Mouse (Mus musculus): ENCODE data around the gene Wdr70. TPM values are rescaled to one million over a fixed set of nuclear protein-coding genes. Genes with fewer than 3 reads are reported as not detected.

Gene Wdr70
- polyA plus RNA-seq, 1 experiment from 2014 or later, result 48.0 TPM

- 89% methylated on average over 1 of the region's 1 CpGs for WGBS
- H3K9me3 ChIP-seq (ENCODE audit: control insufficient read depth, low read length), result no peaks in the 10 kb centered on the region
- no peak overlapping the region for H3K9ac ChIP-seq (ENCODE audit: low read length)
- no peaks in the 10 kb centered on the region for H3K36me3 ChIP-seq (ENCODE audit: control insufficient read depth, insufficient read depth, low read length)
- no peak for ATAC-seq (replicated peaks; ENCODE audit: low FRiP score, low TSS enrichment, low read depth)
- H3K4me2 ChIP-seq (ENCODE audit: low read length), result no peak overlapping the region
- H3K4me1 ChIP-seq (replicated peaks; ENCODE audit: control insufficient read depth, insufficient read depth, low read length), result peaks cover 2% of the 10 kb centered on the region; the same call in 1 of the 2 replicates
- H3K27ac ChIP-seq (ENCODE audit: low read depth), result no peak overlapping the region
- H3K27me3 ChIP-seq (replicated peaks; ENCODE audit: control insufficient read depth, insufficient read depth, low read length), result no peaks in the 10 kb centered on the region
- DNase-seq (ENCODE audit: low spot score), result no peak
- H3K4me3 ChIP-seq (ENCODE audit: low read depth, low read length), result no peak overlapping the region
These were observed 93.0 kb downstream of the Wdr70 start for GRCm38 (mm10) chr15:8006056-8006455.

DNA sequence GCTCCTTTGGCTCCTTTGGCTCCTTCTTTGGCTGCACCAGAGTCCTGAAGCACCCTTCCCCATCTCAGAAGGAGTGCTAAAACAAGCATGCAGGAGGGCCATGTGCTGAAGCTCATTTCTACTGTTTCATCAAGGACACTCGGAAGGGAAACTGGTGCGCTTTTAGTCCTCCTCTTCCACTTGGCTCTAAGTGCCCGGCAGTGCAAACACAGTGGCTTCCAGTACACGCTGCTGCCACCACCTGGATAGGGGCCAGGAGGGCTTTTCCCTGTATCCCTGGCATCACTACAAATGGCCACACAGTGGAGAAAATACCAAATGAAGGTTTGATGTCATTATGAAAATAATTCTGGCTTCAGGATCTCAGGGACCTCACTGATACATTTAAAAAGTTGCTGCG lies 93.5 kb downstream of the Wdr70 start:
- Histone ChIP-seq H3K9ac (ENCODE audit: low read length) (no peak overlapping the region), H3K27me3 (replicated peaks; ENCODE audit: control insufficient read depth, insufficient read depth, low read length) (no peaks in the 10 kb centered on the region), H3K4me1 (replicated peaks; ENCODE audit: control insufficient read depth, insufficient read depth, low read length) (peaks cover 2% of the 10 kb centered on the region; the same call in 1 of the 2 replicates), H3K27ac (ENCODE audit: low read depth) (no peak overlapping the region), H3K9me3 (ENCODE audit: control insufficient read depth, low read length) (no peaks in the 10 kb centered on the region), H3K36me3 (ENCODE audit: control insufficient read depth, insufficient read depth, low read length) (no peaks in the 10 kb centered on the region), H3K4me2 (ENCODE audit: low read length) (no peak overlapping the region), H3K4me3 (ENCODE audit: low read depth, low read length) (no peak overlapping the region)
- DNase-seq (ENCODE audit: low spot score), result no peak
- WGBS, result 66% methylated on average over 5 of the region's 5 CpGs
- no peak for ATAC-seq (replicated peaks; ENCODE audit: low FRiP score, low TSS enrichment, low read depth)

DNA sequence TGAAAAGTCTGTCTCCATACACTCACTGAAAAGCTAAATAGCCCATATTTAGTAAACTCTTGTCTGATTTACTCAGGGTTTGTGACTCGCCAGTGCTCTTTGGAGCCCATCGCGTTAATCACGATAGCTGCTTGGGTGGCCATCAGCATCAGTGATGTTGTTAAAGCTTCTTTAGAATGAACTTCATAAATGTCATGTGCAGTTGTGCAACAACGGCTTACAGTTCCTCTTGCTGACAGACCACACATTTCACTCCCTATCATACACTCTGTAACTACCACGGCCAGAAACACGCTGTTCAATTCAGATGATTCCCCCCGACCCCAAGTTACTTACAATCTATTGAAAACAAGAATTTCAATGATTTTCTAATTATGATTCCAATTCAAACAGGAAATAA lies 95.2 kb downstream of the Wdr70 start:
- DNase-seq (ENCODE audit: low spot score), result no peak
- no peaks in the 10 kb centered on the region for H3K9me3 ChIP-seq (ENCODE audit: control insufficient read depth, low read length)

GRCm38 (mm10) chr15:7998843-7999546 lies 100.0 kb downstream of the Wdr70 start:
- Histone ChIP-seq H3K36me3 (ENCODE audit: control insufficient read depth, insufficient read depth, low read length) (no peaks in the 10 kb centered on the region), H3K4me3 (ENCODE audit: low read depth, low read length) (no peak overlapping the region), H3K27me3 (replicated peaks; ENCODE audit: control insufficient read depth, insufficient read depth, low read length) (no peaks in the 10 kb centered on the region), H3K27ac (ENCODE audit: low read depth) (no peak overlapping the region), H3K4me1 (replicated peaks; ENCODE audit: control insufficient read depth, insufficient read depth, low read length) (no peaks in the 10 kb centered on the region; the same call in 1 of the 2 replicates), H3K9ac (ENCODE audit: low read length) (no peak overlapping the region), H3K9me3 (ENCODE audit: control insufficient read depth, low read length) (no peaks in the 10 kb centered on the region), H3K4me2 (ENCODE audit: low read length) (no peak overlapping the region)
- DNase-seq (ENCODE audit: low spot score) (no peak), ATAC-seq (replicated peaks; ENCODE audit: low FRiP score, low TSS enrichment, low read depth) (no peak)
- 65% methylated on average over 14 of the region's 14 CpGs for WGBS

More for the DNA sequence above, 95.2 kb downstream of the Wdr70 start:
- no peaks in the 10 kb centered on the region for H3K27me3 ChIP-seq (replicated peaks; ENCODE audit: control insufficient read depth, insufficient read depth, low read length)
- 63% methylated on average over 8 of the region's 8 CpGs for WGBS
- H3K9ac ChIP-seq (ENCODE audit: low read length), result no peak overlapping the region
- H3K4me3 ChIP-seq (ENCODE audit: low read depth, low read length), result no peak overlapping the region
- no peak overlapping the region for H3K27ac ChIP-seq (ENCODE audit: low read depth)
- no peaks in the 10 kb centered on the region for H3K36me3 ChIP-seq (ENCODE audit: control insufficient read depth, insufficient read depth, low read length)
- no peak for ATAC-seq (replicated peaks; ENCODE audit: low FRiP score, low TSS enrichment, low read depth)
- H3K4me2 ChIP-seq (ENCODE audit: low read length), result no peak overlapping the region
- peaks cover 2% of the 10 kb centered on the region; the same call in 1 of the 2 replicates for H3K4me1 ChIP-seq (replicated peaks; ENCODE audit: control insufficient read depth, insufficient read depth, low read length)

GRCm38 (mm10) chr15:7998095-7998494 lies 100.9 kb downstream of the Wdr70 start:
- ATAC-seq (replicated peaks; ENCODE audit: low FRiP score, low TSS enrichment, low read depth) (no peak), DNase-seq (ENCODE audit: low spot score) (no peak)
- Histone ChIP-seq H3K4me1 (replicated peaks; ENCODE audit: control insufficient read depth, insufficient read depth, low read length) (no peaks in the 10 kb centered on the region; the same call in none of the 2 replicates), H3K27ac (ENCODE audit: low read depth) (no peak overlapping the region), H3K27me3 (replicated peaks; ENCODE audit: control insufficient read depth, insufficient read depth, low read length) (no peaks in the 10 kb centered on the region), H3K9ac (ENCODE audit: low read length) (no peak overlapping the region), H3K9me3 (ENCODE audit: control insufficient read depth, low read length) (no peaks in the 10 kb centered on the region), H3K36me3 (ENCODE audit: control insufficient read depth, insufficient read depth, low read length) (no peaks in the 10 kb centered on the region), H3K4me3 (ENCODE audit: low read depth, low read length) (no peak overlapping the region), H3K4me2 (ENCODE audit: low read length) (no peak overlapping the region)
- 82% methylated on average over 2 of the region's 2 CpGs for WGBS

GRCm38 (mm10) chr15:7993721-7994120 lies 105.3 kb downstream of the Wdr70 start:
- Histone ChIP-seq H3K36me3 (ENCODE audit: control insufficient read depth, insufficient read depth, low read length) (no peaks in the 10 kb centered on the region), H3K27ac (ENCODE audit: low read depth) (no peak overlapping the region), H3K27me3 (replicated peaks; ENCODE audit: control insufficient read depth, insufficient read depth, low read length) (no peaks in the 10 kb centered on the region), H3K4me2 (ENCODE audit: low read length) (no peak overlapping the region), H3K4me3 (ENCODE audit: low read depth, low read length) (no peak overlapping the region), H3K9me3 (ENCODE audit: control insufficient read depth, low read length) (no peaks in the 10 kb centered on the region), H3K9ac (ENCODE audit: low read length) (no peak overlapping the region), H3K4me1 (replicated peaks; ENCODE audit: control insufficient read depth, insufficient read depth, low read length) (no peaks in the 10 kb centered on the region; the same call in 1 of the 2 replicates)
- 54% methylated on average over 6 of the region's 6 CpGs for WGBS
- DNase-seq (ENCODE audit: low spot score), result peak; percentile 18
- no peak for ATAC-seq (replicated peaks; ENCODE audit: low FRiP score, low TSS enrichment, low read depth)

GRCm38 (mm10) chr15:7990101-7990500 lies 108.9 kb downstream of the Wdr70 start:
- Histone ChIP-seq H3K4me1 (replicated peaks; ENCODE audit: control insufficient read depth, insufficient read depth, low read length) (no peaks in the 10 kb centered on the region; the same call in 1 of the 2 replicates), H3K9me3 (ENCODE audit: control insufficient read depth, low read length) (no peaks in the 10 kb centered on the region), H3K27me3 (replicated peaks; ENCODE audit: control insufficient read depth, insufficient read depth, low read length) (no peaks in the 10 kb centered on the region), H3K4me2 (ENCODE audit: low read length) (no peak overlapping the region), H3K27ac (ENCODE audit: low read depth) (no peak overlapping the region), H3K36me3 (ENCODE audit: control insufficient read depth, insufficient read depth, low read length) (no peaks in the 10 kb centered on the region), H3K9ac (ENCODE audit: low read length) (no peak overlapping the region), H3K4me3 (ENCODE audit: low read depth, low read length) (no peak overlapping the region)
- DNase-seq (ENCODE audit: low spot score), result peak; percentile 6
- ATAC-seq (replicated peaks; ENCODE audit: low FRiP score, low TSS enrichment, low read depth), result no peak

DNA sequence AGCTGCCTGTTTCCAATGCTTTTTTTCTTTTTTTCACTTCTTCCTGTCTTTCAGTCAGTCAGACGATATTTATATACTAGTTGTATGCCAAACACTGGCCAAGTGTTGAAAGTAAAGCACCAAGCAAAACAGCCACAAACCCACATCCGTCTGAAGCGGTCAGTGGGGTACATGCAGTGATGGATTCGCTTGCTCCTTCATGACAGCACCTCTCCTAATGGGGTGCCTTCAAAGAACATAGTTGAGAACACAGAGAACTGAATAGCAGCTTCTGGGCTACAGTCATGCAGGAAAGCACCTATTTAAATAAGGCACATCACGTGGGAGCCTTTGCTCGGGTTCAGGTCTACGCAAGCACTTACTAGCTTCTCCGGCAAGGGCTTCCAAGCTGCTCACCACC lies 111.6 kb downstream of the Wdr70 start:
- ATAC-seq (replicated peaks; ENCODE audit: low FRiP score, low TSS enrichment, low read depth) (no peak), DNase-seq (ENCODE audit: low spot score) (peak; percentile 37)
- Histone ChIP-seq H3K4me3 (ENCODE audit: low read depth, low read length) (no peak overlapping the region), H3K36me3 (ENCODE audit: control insufficient read depth, insufficient read depth, low read length) (no peaks in the 10 kb centered on the region), H3K27ac (ENCODE audit: low read depth) (no peak overlapping the region), H3K9ac (ENCODE audit: low read length) (no peak overlapping the region), H3K4me1 (replicated peaks; ENCODE audit: control insufficient read depth, insufficient read depth, low read length) (0 out of 2 replicates have a peak, but pooled peaks cover 10% of the 10 kb centered on the region), H3K4me2 (ENCODE audit: low read length) (no peak overlapping the region), H3K27me3 (replicated peaks; ENCODE audit: control insufficient read depth, insufficient read depth, low read length) (no peaks in the 10 kb centered on the region), H3K9me3 (ENCODE audit: control insufficient read depth, low read length) (no peaks in the 10 kb centered on the region)
- 92% methylated on average over 8 of the region's 8 CpGs for WGBS

DNA sequence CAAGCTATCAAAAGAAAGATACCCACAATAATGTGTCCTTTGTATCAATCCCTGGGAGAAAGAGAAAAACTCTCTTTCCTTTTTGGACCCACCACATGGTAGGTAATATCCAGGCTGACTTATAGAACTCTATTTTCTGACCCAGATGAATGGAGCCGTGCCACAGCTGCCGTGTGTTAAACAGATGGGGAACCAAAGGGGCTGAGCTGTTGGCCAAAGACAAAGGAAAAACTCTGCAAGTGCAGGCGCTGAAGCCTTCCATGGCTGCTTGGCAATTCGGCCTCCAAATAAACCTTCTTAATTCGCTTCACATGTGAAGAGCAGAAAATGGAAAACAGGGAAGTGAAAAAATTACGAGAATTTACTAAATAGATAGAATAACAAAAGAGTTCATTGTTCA lies 112.7 kb downstream of the Wdr70 start:
- ATAC-seq (replicated peaks; ENCODE audit: low FRiP score, low TSS enrichment, low read depth) (no peak), DNase-seq (ENCODE audit: low spot score) (peak; percentile 35)
- WGBS, result 67% methylated on average over 6 of the region's 6 CpGs
- H3K9me3 ChIP-seq (ENCODE audit: control insufficient read depth, low read length), result no peaks in the 10 kb centered on the region
- H3K4me2 ChIP-seq (ENCODE audit: low read length), result no peak overlapping the region
- no peak overlapping the region for H3K27ac ChIP-seq (ENCODE audit: low read depth)
- no peaks in the 10 kb centered on the region for H3K27me3 ChIP-seq (replicated peaks; ENCODE audit: control insufficient read depth, insufficient read depth, low read length)
- H3K36me3 ChIP-seq (ENCODE audit: control insufficient read depth, insufficient read depth, low read length), result no peaks in the 10 kb centered on the region
- H3K9ac ChIP-seq (ENCODE audit: low read length), result no peak overlapping the region
- H3K4me3 ChIP-seq (ENCODE audit: low read depth, low read length), result no peak overlapping the region
- H3K4me1 ChIP-seq (replicated peaks; ENCODE audit: control insufficient read depth, insufficient read depth, low read length), result 0 out of 2 replicates have a peak, but pooled peaks cover 10% of the 10 kb centered on the region

All from intestine, embryonic 14.5 days (tissue).